Mouse (Mus musculus) heart, postnatal 4 days (tissue): Measurements from ENCODE around the gene Vps35l. TPM values are rescaled to one million over a fixed set of nuclear protein-coding genes. Genes with fewer than 3 reads are reported as not detected.

Source experiments
- DNase-seq: peaks from one replicate; pipeline ENCODE4 v3.0.0; 2021
- total RNA-seq, 2 experiments: library from RNA; stranded (reverse); gene quantifications; 2 replicates each; pipeline ENCODE4 v1.2.3; 2021

Gene Vps35l
- total RNA-seq, 2 experiments from 2014 or later = 36.0 to 37.1 TPM

- DNase-seq = no peak
Measured at GRCm38 (mm10) chr7:118738730-118739129, 1.3 kb upstream of the Vps35l start.

GRCm38 (mm10) chr7:118740532-118741338 is 709 bp downstream of the Vps35l start:
- DNase-seq = peak; percentile 98

DNA sequence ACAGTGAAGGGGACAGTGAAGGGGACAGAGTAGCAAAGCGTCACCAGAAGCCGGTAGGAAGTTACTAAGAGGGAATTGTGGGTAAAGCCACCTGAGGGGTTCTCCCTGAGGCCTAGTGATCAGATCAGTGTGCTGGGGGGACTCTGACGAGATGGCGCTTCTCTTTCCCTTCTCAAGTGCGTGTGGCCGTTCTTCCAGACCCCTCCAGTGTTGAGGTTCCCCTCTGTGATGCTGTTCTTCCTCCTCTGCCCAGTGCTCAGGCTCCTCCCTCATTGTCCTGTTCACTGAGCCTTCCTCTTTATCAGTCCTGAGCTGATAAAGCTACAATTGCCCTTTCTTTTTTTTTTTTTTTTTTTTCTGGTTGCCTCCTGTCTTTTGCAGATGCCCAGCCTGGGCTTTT is 2.3 kb downstream of the Vps35l start:
- DNase-seq = no peak

DNA sequence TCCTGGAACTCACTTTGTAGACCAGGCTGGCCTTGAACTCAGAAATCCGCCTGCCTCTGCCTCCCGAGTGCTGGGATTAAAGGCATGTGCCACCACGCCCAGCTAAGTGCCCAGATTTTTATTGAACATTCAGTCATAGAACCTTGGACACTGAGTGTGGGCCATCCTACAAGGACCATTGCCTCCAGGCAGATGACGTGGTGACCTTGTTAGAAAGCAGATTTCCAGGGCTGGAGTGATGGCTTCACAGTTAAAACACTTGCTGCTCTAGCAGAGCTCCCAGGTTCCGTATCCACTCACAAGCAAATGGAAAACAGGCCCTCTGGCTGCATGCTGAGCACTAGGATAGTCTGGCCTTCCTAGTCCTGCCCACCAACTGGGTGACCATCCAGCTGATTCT is 4.7 kb downstream of the Vps35l start:
- DNase-seq = no peak

GRCm38 (mm10) chr7:118747891-118748672 is 8.1 kb downstream of the Vps35l start:
- DNase-seq = no peak

DNA sequence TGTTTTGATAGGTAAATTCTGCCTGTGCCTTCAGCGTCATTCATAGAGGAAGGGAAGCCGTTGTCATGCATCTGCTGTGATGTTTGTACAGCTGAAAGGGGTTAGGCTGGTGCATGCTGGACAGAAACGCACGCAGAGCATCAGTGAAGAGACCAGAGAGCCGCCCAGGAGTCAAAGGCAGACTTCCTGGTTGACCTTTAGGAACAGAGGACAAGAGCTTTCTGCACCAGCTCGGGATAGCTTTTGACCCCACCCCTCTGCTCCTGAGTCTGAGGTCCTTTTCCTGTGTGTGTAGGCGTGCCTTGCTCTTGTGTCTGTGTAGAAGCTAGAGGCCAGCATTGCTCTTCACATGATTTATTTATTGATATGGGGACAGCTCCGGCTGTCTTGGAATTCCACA is 9.7 kb downstream of the Vps35l start:
- no peak for DNase-seq

GRCm38 (mm10) chr7:118751625-118752024 is 11.6 kb downstream of the Vps35l start:
- no peak for DNase-seq

DNA sequence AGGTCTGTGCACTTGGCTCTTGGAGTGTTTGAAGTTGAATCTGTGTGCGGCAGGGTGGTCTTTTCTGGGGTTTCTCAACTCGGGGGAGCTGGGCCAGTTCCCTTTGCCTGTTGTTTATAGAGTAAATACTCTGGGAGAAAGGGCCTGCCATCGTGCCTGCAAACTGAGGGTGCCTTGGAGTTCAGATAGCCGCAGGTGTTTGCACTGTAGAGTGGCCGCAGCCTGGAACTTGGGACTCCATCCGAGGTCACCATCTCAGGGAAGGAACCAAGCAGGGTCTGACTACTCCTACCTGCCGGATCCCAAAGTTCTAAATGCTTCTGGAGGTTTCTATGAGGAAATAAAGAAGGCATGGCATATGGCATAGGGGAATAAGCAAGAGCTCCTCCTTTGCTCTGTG is 15.7 kb downstream of the Vps35l start:
- DNase-seq = no peak

DNA sequence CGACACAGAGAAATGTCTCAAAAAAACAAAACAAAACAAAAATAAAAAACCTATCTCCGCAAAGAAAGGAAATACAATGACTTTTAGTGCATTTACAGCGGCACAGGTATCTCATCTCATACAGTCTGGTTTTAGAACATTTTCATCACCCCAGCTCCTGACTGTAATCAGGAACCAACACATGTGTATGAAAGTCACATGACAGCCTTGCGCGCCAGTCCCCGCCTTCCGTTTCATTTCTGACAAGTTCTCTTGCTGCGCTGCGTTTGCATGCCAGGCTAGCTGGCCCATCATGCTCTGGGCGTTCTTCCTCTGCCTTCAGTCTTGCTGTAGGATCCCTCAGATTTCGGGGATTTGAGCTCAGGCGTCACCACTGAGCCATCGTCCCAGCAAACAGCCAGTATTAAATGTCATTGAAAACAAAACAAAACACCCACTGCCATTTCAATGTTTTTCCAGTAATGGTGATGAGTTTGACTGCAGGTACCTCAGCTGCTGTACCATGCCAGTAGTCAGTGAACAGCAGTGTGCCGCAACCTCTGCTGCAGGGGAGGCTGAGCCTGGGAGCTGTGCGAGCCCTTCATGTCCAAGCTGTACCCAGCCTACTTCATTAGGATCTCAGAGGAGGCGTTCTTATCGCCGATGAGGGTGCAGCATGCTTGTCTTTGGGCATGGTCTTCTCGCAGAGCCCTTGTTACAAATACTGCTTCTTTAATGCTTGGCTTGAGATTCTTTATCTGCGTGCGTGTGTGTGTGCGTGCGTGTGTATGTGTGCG is 16.7 kb downstream of the Vps35l start:
- no peak for DNase-seq

DNA sequence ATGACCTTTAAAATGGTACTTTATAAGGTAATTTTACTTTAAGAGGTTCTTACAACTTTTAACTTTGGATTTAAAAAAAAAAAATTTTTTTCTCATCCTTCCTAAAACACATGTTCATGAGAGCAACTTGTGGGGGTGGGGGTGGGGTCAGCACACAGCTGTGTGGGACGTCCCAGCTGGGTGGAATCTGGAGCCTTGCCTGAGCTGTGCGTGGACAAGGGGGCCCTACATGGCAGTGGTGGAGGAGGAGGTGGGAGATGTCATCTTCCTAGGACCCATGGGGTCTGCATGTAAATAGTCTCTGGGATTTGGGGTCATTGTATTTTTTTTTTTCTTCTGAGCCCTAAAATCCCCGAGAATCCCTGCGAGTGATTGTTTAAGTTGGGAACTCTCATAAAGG is 18.3 kb downstream of the Vps35l start:
- DNase-seq = no peak

DNA sequence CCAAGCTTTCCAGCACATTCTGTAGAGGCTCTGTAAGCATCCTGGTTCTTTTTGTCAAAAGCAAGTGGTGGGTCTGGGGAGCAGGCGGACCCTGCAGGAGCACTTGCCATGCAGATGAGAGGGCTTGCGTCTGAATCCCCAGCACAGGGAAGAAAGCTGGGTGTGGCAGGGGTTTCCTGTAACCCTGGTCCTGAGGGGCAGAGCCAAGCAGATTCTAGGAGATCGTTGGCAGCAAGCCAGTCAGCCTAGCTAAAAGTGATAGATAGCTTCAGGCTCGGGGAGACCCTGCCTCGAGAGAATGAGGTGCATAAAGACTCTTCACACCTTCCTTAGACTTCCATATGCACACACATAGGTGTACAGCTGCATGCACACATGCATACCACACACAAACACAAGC is 19.3 kb downstream of the Vps35l start:
- DNase-seq = no peak

DNA sequence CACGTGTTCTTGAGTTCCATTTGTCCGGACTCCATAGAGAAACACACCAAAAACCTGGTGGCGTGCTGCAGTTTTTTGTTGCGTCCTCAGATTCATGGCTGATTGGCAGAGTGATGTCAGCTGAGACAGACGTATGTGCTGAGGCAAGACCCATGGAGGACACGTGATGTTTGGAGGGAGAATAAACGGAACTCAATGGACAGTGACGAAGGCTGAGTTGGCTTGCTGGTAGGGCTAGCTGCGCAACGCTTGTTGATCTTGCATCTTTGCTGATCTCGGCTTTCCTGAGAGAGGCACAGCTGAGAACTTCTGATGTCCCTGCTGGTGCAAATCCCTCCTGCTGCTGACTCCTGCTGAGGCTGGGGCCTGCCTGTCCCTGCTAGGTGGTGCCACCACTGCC is 23.9 kb downstream of the Vps35l start:
- no peak for DNase-seq

DNA sequence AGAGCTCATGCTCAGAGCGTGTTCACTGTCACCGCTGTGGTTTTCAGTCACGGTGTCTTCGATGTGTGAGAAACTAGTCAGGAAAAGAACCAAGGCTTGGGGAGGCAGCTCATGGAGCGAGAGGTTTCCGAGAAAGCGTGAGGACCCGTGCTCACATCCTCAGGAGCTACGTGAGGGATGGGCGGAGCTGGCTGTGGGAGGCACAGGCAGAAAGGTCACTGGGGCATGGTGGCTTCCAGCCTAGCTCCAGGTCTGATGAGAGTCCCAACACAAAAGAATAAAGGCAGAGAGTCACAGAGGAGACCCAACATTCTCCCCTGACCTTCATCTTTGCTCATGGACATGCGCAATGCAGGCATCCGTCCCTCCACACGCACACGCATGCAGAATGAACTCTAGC is 24.7 kb downstream of the Vps35l start:
- no peak for DNase-seq

- no peak for DNase-seq
Measured at GRCm38 (mm10) chr7:118765604-118766003, 25.6 kb downstream of the Vps35l start.

GRCm38 (mm10) chr7:118766119-118766833 is 26.2 kb downstream of the Vps35l start:
- peak; percentile 71 for DNase-seq

DNA sequence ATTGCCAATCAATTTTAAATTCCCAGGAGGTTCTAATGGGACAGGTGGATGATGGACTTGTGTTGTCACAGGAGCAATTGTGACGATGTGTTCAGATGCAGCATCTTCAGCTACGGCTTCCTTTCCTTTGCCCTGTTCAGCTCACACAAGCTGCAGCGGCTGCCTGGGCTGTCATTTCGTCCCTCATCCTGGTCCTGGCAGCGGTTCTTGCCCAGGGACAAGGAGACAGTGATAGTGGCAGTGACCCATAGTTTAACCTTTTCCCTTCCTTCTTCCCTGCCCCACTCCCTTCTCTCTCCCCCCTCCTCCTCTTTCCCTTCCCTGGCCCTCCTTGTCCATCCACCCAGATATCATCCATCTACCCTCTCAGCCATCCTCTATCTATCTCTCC is 26.8 kb downstream of the Vps35l start:
- DNase-seq = no peak

DNA sequence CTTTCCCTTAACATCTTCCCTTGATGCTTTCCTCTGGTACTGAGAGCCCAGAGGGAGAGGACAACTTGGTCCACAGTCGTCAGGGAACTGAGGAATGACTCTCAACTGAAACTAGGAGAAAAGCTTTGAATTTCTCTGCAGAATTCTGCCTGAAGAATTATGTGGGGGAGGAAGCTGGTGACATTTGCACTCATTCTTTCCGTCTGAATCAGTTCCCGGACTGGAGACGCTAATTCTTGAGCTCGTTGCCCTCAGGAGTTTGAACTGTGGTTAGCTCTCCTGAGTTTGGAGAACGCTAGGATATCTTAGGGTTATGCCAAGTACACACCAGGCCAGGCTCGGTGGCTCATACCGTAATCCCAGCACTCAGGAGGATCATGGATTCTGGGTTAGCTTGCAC is 29.2 kb downstream of the Vps35l start:
- no peak for DNase-seq

- DNase-seq = no peak
Measured at GRCm38 (mm10) chr7:118769655-118770054, 29.6 kb downstream of the Vps35l start.

DNA sequence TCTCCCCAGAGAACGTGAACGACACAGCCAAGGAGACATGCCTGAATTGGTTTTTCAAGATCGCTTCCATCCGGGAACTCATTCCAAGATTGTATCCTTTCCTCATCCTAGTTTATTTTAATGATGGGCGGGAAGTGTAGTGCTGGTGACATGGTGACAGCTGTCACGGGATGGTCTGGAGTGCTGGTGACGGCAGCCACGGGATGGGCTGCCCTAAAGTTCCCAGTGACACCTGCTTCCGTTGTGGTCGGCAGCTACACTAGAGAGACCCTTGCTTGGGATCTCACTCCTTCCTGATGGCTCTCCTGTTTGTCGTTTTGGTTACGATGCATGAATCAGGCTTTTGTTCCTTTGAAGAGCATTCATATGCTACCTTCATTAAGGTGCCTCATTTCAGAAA is 33.0 kb downstream of the Vps35l start:
- DNase-seq = no peak

- no peak for DNase-seq
Measured at GRCm38 (mm10) chr7:118775991-118776390, 36.0 kb downstream of the Vps35l start.

DNA sequence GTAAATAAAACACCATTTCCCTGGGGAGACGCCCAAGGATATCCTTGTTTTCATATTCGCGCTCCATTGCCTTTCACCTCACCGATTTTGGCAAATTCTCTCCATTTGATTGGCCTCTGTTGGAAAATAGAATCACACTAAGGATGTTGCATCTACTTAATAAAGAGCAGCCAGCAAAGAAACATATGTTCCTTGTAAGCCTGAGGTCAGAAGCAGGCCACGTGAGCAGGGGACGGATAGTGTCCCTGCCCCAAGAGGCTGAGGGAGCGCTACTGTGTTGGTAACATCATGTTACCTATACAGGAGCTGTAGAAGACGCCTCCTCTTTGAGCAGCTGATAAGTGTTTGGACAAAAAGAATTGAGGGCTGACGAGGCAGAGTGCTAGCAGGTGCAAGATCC is 36.5 kb downstream of the Vps35l start:
- no peak for DNase-seq

GRCm38 (mm10) chr7:118777598-118778394 is 37.8 kb downstream of the Vps35l start:
- DNase-seq = peak; percentile 57
